Mouse (Mus musculus): ENCODE measurements around the gene Etnk2. TPM values are rescaled to one million over a fixed set of nuclear protein-coding genes. Genes with fewer than 3 reads are reported as not detected.

The Etnk2 gene
- polyA plus RNA-seq (2015; fragmentation: Nextera tagmentation; extraction: Ambion mirVana), result 20.0 and 21.9 TPM in 2 replicates

DNA sequence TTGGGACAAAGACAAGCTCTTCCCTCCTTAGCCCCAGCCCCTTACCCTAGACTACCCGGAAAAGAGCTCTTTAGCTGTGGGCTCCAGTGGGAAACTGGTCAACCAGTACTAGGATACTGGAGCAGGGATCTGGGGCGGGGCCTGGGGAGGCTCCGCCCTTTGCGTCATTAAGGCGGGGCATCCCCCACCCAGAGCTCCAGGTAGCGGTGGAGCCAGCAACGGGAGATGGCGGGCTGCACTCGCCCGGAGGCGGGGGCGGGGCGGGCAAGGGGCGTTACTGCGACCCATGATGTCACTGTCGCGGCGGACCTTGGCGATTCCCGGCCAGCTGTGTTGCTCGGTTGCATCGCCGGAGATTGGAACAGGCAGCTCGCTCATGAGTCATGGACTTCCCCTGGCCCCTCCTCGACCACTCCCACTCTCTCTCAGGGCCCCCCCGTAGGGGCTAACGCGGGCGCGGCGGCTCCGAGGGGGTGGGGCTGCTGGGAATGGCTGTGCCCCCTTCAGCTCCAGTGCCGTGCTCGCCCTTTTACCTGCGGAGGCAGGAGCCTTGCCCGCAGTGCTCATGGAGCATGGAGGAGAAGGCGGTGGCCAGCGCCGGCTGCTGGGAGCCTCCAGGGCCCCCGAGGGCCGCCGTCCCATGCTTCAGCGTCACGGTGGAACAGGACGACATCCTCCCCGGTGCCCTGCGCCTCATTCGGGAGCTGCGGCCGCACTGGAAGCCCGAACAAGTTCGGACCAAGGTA, at the start of gene Etnk2:
Gene Etnk2, plus strand, starts transcription at position 297 of the 746 bp plus-strand sequence.
- peak within 1 kb of the TSS; percentile 88 for H3K4me2 ChIP-seq
- ATAC-seq (replicated peaks), result peak; percentile 84
- H3K9me3 ChIP-seq, result no peaks in the 10 kb centered on the region
- peak within 1 kb of the TSS; percentile 70 for H3K4me3 ChIP-seq
- H3K4me1 ChIP-seq, result peaks cover 23% of the 10 kb centered on the region
- peak within 1 kb of the TSS; percentile 66 for H3K9ac ChIP-seq
- WGBS, result under 1% methylated on average over 52 of the region's 52 CpGs
- peak within 1 kb of the TSS; percentile 55 for H3K27ac ChIP-seq
- H3K36me3 ChIP-seq (replicated peaks), result no peaks in the 10 kb centered on the region
- H3K27me3 ChIP-seq (replicated peaks), result peaks cover 21% of the 10 kb centered on the region

DNA sequence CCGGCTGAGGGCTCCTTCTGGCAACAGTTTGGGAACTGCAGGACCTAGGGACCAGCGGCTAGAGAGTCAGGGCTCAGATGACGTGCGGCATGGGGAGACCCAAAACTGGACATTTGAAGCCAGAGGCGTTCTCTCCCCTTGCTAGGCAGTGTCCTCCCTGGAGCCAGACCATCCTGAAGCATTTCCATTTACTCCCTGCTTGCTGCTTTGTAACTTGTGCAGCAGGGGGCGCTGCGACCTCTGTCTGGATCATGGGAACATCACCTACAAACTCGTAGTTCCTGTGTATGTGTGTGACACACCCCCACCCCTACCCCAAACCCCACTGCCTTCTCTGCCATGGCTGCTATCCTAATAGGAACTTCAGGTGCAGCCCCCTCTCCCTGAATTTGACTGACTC, 49.0 kb upstream of the Etnk2 start:
- Histone ChIP-seq H3K4me1 (peaks cover 4% of the 10 kb centered on the region; the same call in 1 of the 2 replicates), H3K9me3 (no peaks in the 10 kb centered on the region), H3K27ac (no peak overlapping the region), H3K27me3 (replicated peaks) (no peaks in the 10 kb centered on the region), H3K4me2 (no peak overlapping the region), H3K9ac (no peak overlapping the region), H3K4me3 (no peak overlapping the region), H3K36me3 (replicated peaks) (no peaks in the 10 kb centered on the region)
- no peak for ATAC-seq (replicated peaks)
- WGBS, result 28% methylated on average over 8 of the region's 8 CpGs

DNA sequence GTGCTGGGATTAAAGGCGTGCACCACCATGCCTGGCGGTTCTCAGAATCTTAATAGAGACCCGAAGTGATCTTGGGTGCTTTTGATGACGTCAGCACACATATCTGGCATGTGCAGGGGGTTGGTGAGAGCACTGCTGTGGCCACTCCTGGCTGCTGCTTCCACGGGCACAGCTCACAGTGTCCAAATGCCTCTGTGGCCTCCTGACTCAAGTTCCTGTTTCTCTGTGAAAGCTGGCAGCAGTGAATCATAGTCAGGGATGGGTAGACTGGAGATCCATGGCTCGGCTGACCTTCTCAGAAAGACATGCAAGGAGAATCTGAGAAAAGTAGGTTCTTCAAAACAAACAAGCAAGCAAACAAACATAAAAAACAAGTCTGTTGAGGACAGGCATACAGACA, 47.6 kb upstream of the Etnk2 start:
- Histone ChIP-seq H3K4me1 (peaks cover 4% of the 10 kb centered on the region; the same call in 1 of the 2 replicates), H3K4me2 (no peak overlapping the region), H3K9me3 (no peaks in the 10 kb centered on the region), H3K27me3 (replicated peaks) (no peaks in the 10 kb centered on the region), H3K36me3 (replicated peaks) (no peaks in the 10 kb centered on the region), H3K4me3 (no peak overlapping the region), H3K27ac (no peak overlapping the region), H3K9ac (no peak overlapping the region)
- 80% methylated on average over 6 of the region's 6 CpGs for WGBS
- ATAC-seq (replicated peaks), result no peak

DNA sequence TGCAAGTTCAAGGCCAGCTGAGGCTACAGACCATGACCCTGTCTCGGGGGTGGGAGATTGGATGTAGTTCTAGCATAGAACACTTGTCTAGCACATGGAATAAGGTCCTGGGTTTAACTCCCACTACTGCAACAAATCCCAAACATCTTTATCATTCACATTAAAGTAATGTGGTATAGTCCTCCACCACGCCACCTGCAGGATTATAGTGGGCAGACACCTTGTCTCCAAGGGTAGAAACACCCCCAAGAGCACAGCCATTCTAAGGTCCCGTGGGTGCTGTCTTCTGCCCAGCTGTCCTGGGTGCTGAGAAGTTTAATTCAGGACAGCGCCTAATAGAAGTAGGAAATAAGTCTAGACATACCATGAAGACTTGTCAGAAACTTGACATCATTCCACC, 46.8 kb upstream of the Etnk2 start:
- no peak overlapping the region for H3K9ac ChIP-seq
- H3K27ac ChIP-seq, result no peak overlapping the region
- H3K36me3 ChIP-seq (replicated peaks), result no peaks in the 10 kb centered on the region
- no peak for ATAC-seq (replicated peaks)
- peaks cover 4% of the 10 kb centered on the region; the same call in 1 of the 2 replicates for H3K4me1 ChIP-seq
- no peaks in the 10 kb centered on the region for H3K9me3 ChIP-seq
- no peaks in the 10 kb centered on the region for H3K27me3 ChIP-seq (replicated peaks)
- WGBS, result 83% methylated on average over 4 of the region's 4 CpGs
- H3K4me2 ChIP-seq, result no peak overlapping the region
- no peak overlapping the region for H3K4me3 ChIP-seq

DNA sequence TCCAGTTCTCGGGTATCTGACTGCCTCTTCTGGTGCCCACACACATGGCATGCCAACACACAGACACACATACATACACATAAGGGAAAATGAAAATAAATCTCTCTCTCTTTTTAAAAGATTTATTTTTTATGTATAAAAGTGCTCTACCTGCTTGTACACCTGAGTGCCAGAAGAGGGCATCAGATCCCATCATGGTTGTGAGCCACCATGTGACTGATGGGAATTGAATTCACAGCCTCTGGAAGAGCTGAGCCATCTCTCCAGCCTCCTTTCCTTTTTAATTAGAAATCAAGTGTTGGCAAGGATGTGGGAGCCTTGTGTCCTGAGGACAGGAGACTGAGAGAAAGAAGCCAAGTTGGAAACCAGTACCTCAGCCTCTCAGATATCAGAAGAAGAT, 46.2 kb upstream of the Etnk2 start:
- Histone ChIP-seq H3K27ac (no peak overlapping the region), H3K9ac (no peak overlapping the region), H3K4me3 (no peak overlapping the region), H3K4me2 (no peak overlapping the region), H3K27me3 (replicated peaks) (no peaks in the 10 kb centered on the region), H3K36me3 (replicated peaks) (no peaks in the 10 kb centered on the region), H3K9me3 (no peaks in the 10 kb centered on the region), H3K4me1 (peaks cover under 1% of the 10 kb centered on the region; the same call in 1 of the 2 replicates)
- no peak for ATAC-seq (replicated peaks)
- 89% methylated on average over 1 of the region's 1 CpGs for WGBS

DNA sequence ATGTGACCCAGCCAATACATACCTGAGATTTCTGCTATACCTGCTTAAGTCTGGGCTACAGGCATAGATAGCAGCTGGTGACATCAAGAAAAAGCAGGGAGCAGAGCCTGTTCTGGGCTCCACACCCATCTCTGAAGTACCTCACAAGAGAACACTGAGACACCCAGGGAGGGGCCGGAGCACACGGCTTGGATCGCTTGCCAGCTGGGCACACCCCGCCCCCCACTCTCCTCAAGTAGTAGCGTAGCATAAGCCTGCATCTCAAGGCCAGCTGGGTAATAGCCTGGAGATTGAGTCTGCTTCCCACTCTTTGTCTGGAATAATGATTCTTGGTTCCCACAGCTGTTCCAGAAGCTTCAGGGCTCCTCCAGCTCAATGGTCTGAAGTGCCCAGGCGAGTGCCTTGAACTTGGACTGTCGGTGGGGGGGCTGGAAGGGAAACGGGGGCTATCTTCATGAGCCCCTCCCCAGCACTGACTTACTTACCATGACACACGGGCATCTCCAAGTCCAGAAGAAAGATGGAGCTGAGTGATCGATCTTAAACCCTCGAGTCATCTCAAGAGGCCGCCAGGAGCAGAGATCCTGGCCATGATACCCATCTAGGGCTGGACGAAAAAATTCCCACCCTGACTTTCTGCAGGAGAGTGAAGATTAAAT, 42.0 kb upstream of the Etnk2 start, which contains the start of gene Kiss1:
Gene Kiss1, plus strand, starts transcription at position 609 of the 659 bp plus-strand sequence.
- peak; percentile 57; the same call in 1 of the 2 replicates for ATAC-seq (replicated peaks)

DNA sequence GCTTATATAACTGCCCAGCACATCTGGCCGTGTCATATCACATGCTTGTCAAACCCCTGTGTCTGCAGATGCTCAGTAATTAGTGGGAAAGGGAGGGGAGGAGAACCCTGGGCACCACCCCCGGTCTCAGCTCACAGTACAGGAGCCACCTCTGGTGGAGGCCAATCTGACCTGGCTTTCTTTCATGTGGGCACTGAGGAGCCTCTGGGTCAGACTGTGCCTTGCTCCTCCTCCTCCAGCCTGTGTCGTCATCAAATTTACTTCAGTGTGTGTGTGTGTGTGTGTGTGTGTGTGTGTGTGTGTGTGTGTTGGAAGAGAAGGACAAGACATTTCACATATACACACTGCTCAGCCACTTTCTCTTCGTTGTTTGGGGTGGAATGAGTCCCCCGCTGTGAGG, 40.0 kb upstream of the Etnk2 start:
- WGBS, result 48% methylated on average over 5 of the region's 5 CpGs
- H3K4me2 ChIP-seq, result no peak overlapping the region
- H3K27me3 ChIP-seq (replicated peaks), result no peaks in the 10 kb centered on the region
- H3K9me3 ChIP-seq, result no peaks in the 10 kb centered on the region
- no peak overlapping the region for H3K9ac ChIP-seq
- H3K36me3 ChIP-seq (replicated peaks), result no peaks in the 10 kb centered on the region
- H3K4me3 ChIP-seq, result no peak overlapping the region
- H3K27ac ChIP-seq, result no peak overlapping the region
- peaks cover 2% of the 10 kb centered on the region; the same call in 1 of the 2 replicates for H3K4me1 ChIP-seq
- 0 out of 2 replicates have a peak, but pooled peaks have one; percentile 28 for ATAC-seq (replicated peaks)

More for the DNA sequence above, 42.0 kb upstream of the Etnk2 start, which contains the start of gene Kiss1:
- no peaks in the 10 kb centered on the region for H3K4me1 ChIP-seq
- H3K9me3 ChIP-seq, result no peaks in the 10 kb centered on the region
- no peaks in the 10 kb centered on the region for H3K36me3 ChIP-seq (replicated peaks)
- WGBS, result 79% methylated on average over 13 of the region's 13 CpGs
- H3K4me2 ChIP-seq, result no peak within 1 kb of the TSS
- no peak within 1 kb of the TSS for H3K27ac ChIP-seq
- no peak within 1 kb of the TSS for H3K4me3 ChIP-seq
- no peak within 1 kb of the TSS for H3K9ac ChIP-seq
- H3K27me3 ChIP-seq (replicated peaks), result no peaks in the 10 kb centered on the region

DNA sequence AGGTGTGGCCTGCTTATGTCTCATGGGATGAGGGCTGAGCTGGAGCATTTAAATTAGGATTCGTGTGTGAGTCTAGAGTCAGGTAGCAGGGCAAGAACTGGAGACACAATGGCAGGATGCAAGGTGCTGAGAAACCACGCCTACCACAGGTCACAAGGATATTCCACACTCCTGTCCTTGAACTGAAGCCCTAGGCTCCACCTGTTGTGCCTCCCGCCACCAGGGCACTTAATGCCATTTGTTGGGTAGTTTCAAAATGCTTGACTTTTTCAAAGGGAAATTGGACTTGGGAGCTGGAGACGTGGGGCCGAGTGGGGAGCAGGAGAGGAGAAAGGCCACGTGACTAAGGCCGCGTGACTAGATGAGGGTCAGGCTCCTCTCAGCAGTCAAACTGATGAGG, 37.4 kb upstream of the Etnk2 start:
- no peaks in the 10 kb centered on the region for H3K27me3 ChIP-seq (replicated peaks)
- no peak overlapping the region for H3K4me2 ChIP-seq
- peaks cover 22% of the 10 kb centered on the region for H3K4me1 ChIP-seq
- H3K9ac ChIP-seq, result no peak overlapping the region
- no peak overlapping the region for H3K4me3 ChIP-seq
- no peak overlapping the region for H3K27ac ChIP-seq
- no peak for ATAC-seq (replicated peaks)
- no peaks in the 10 kb centered on the region for H3K9me3 ChIP-seq
- WGBS, result 90% methylated on average over 8 of the region's 8 CpGs
- no peaks in the 10 kb centered on the region for H3K36me3 ChIP-seq (replicated peaks)

DNA sequence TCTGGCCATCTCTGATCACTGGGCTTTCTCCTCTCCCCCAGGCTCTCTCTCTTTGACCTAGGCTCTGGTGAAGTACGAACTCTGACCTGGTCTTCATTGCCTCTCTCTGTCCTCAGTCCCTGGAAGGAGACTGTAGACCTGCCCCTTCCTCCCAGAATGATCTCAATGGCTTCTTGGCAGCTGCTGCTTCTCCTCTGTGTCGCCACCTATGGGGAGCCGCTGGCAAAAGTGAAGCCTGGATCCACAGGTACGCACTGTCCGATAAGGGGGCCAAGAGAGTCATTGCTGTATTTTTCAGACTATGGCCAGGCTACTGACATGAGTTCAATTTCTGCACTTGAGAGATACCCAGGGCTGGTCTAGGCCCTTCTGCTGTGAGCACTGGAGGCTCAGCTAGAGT, 36.3 kb upstream of the Etnk2 start:
- Histone ChIP-seq H3K27ac (no peak overlapping the region), H3K27me3 (replicated peaks) (no peaks in the 10 kb centered on the region), H3K4me2 (no peak overlapping the region), H3K9me3 (no peaks in the 10 kb centered on the region), H3K4me1 (peaks cover 32% of the 10 kb centered on the region), H3K9ac (no peak overlapping the region), H3K4me3 (no peak overlapping the region), H3K36me3 (replicated peaks) (no peaks in the 10 kb centered on the region)
- no peak for ATAC-seq (replicated peaks)
- WGBS, result 63% methylated on average over 5 of the region's 5 CpGs

DNA sequence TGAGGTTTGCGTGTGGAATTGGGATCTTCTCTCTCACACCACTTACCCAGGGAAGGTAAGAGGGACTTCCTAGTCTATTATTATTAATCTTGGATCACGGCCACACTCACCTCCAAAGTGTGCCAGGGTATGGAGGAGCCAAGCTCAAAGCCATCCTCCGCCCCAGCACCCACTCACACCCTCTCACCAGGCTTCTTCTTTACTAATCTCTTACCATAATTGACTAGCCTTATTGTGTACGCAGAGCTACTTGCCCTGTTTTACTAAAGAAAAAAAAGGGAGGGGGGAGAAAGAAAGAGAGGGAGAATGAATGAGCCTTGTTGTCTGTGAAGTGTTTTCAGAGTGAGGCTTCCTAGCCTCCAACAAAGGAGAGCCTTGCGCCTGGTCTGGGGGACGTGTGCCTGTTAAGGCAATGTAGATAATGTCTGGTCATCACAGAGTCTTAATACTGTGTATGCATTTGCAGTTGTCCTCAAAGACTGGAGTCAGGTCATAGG, 35.0 kb upstream of the Etnk2 start:
- Histone ChIP-seq H3K4me1 (peaks cover 32% of the 10 kb centered on the region), H3K9me3 (no peaks in the 10 kb centered on the region), H3K4me3 (no peak overlapping the region), H3K27ac (no peak overlapping the region), H3K36me3 (replicated peaks) (no peaks in the 10 kb centered on the region), H3K4me2 (no peak overlapping the region), H3K27me3 (replicated peaks) (no peaks in the 10 kb centered on the region), H3K9ac (no peak overlapping the region)
- WGBS, result 44% methylated on average over 6 of the region's 6 CpGs
- ATAC-seq (replicated peaks), result no peak

DNA sequence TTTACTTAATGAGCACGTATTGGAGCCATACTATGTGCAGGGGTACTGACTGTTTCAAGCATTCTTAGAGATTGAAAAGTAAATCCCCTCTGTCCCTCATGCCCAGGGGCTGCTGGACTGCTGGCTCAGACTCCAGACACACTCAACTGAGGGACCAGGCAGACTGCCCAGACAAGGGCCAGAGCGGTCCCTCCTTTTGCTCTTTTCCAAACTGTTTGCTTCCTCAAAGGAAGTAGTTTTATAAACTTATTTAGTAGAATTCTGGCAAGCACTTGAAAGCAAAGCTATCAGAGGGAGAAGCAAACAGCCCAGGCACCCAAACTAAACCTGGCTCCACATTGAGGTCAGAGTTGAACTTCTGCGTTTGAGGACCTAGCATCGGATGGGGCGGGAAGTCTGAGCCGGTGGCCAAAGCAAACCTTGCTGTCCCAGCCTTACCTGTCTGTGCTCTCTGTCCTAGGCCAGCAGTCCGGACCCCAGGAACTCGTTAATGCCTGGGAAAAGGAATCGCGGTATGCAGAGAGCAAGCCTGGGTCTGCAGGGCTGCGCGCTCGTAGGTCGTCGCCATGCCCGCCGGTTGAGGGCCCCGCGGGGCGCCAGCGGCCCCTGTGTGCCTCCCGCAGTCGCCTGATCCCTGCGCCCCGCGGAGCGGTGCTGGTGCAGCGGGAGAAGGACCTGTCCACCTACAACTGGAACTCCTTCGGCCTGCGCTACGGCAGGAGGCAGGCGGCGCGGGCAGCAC, 34.3 kb upstream of the Etnk2 start:
- Histone ChIP-seq H3K9me3 (no peaks in the 10 kb centered on the region), H3K27ac (no peak overlapping the region), H3K9ac (peak overlapping the region; percentile 11; the same call in 1 of the 2 replicates), H3K27me3 (replicated peaks) (no peaks in the 10 kb centered on the region), H3K4me3 (peak overlapping the region; percentile 23), H3K4me1 (peaks cover 32% of the 10 kb centered on the region), H3K36me3 (replicated peaks) (no peaks in the 10 kb centered on the region), H3K4me2 (peak overlapping the region; percentile 48)
- WGBS, result 8% methylated on average over 34 of the region's 34 CpGs
- ATAC-seq (replicated peaks), result no peak

DNA sequence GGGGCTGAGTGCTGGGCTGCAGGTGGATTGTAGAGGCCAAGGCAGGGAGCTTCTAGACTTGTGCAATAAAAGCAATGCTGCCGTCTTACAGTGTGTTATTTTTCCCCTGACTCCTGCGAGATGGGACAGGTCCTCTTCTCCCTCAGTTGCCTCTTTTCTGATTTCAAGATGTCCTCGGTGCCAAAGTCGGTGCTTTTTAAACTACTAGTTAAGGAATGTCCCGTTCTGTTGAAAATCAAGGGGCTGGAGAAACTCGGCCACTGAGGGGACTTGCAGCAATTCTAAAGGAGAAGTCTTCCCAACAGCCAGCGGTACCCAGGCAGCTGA, 33.8 kb upstream of the Etnk2 start:
- Histone ChIP-seq H3K9ac (no peak overlapping the region), H3K4me3 (peak overlapping the region; percentile 23), H3K4me2 (peak overlapping the region; percentile 48), H3K27me3 (replicated peaks) (no peaks in the 10 kb centered on the region), H3K9me3 (no peaks in the 10 kb centered on the region), H3K36me3 (replicated peaks) (no peaks in the 10 kb centered on the region), H3K27ac (no peak overlapping the region), H3K4me1 (peaks cover 32% of the 10 kb centered on the region)
- ATAC-seq (replicated peaks), result no peak
- WGBS, result 21% methylated on average over 7 of the region's 7 CpGs
